Mouse (Mus musculus) lung, embryonic 14.5 days (tissue): ENCODE data around the gene Cd274. TPM values are rescaled to one million over a fixed set of nuclear protein-coding genes. Genes with fewer than 3 reads are reported as not detected.
"Not testable (repeated sequence)": the region's sequence is repeated elsewhere in the genome, so short reads cannot be mapped to it uniquely, and the experiment has no call there.

Experiments
- ATAC-seq: fragments of 200-750 bp; cut with Nextera tagmentation; 2 replicates; pipeline ENCODE4 v1.8.0; 2017; ENCODE audit warnings: mild to moderate bottlenecking, moderate TSS enrichment, moderate library complexity; ENCODE audit not compliant: insufficient read depth
- DNase-seq: peaks from one replicate; pipeline ENCODE4 v3.0.0-alpha.2; 2015
- H3K27ac ChIP-seq: fragments of 300-500 bp; sonication (generic); 2 replicates; pipeline ENCODE4 v1.5.1; 2014; ENCODE audit warnings: low read depth, mild to moderate bottlenecking, moderate library complexity
- H3K27me3 ChIP-seq: fragments of 300-500 bp; sonication (generic); 2 replicates; pipeline ENCODE4 v1.6.1; 2014; ENCODE audit warnings: low read length, control low read depth; ENCODE audit not compliant: insufficient read depth
- H3K36me3 ChIP-seq: fragments of 300-500 bp; sonication (generic); 2 replicates; pipeline ENCODE4 v1.6.1; 2014; ENCODE audit warnings: control low read depth; ENCODE audit not compliant: insufficient read depth
- H3K4me1 ChIP-seq: fragments of 300-500 bp; sonication (generic); 2 replicates; pipeline ENCODE4 v1.6.1; 2014; ENCODE audit warnings: antibody characterized with exemption, control low read depth; ENCODE audit not compliant: insufficient read depth
- H3K4me2 ChIP-seq: fragments of 300-500 bp; sonication (generic); 2 replicates; pipeline ENCODE4 v1.6.1; 2014; ENCODE audit warnings: mild to moderate bottlenecking
- H3K4me3 ChIP-seq: fragments of 300-500 bp; sonication (generic); 2 replicates; pipeline ENCODE4 v1.5.1; 2014; ENCODE audit warnings: low read depth, low read length
- H3K9ac ChIP-seq: fragments of 300-500 bp; sonication (generic); 2 replicates; pipeline ENCODE4 v1.6.1; 2014
- H3K9me3 ChIP-seq: fragments of 300-500 bp; sonication (generic); 2 replicates; pipeline ENCODE4 v1.6.1; 2016; ENCODE audit warnings: low read depth, low read length, control low read depth
- CTCF ChIP-seq: IDR thresholded peaks from 2 replicates; pipeline ENCODE4 v1.5.1; 2016; ENCODE audit warnings: antibody characterized with exemption, low read depth
- WGBS: fragments of 180-500 bp; shearing (Covaris S2); extraction: QIAGEN DNeasy Blood & Tissue Kit; methylation state at CpG from one replicate; pipeline ENCODE4 v1.1.7; 2014; 5-methylcytosine and 5-hydroxymethylcytosine counted together
- polyA plus RNA-seq: library from polyadenylated mRNA; unstranded; fragments of >200 nt; fragmentation: Nextera tagmentation; extraction: Ambion mirVana; gene quantifications from 2 replicates; pipeline ENCODE4 v1.2.1, GENCODE M21; 2014

Gene Cd274
- polyA plus RNA-seq, 1 experiment from 2014 or later, result 0.25 TPM

DNA sequence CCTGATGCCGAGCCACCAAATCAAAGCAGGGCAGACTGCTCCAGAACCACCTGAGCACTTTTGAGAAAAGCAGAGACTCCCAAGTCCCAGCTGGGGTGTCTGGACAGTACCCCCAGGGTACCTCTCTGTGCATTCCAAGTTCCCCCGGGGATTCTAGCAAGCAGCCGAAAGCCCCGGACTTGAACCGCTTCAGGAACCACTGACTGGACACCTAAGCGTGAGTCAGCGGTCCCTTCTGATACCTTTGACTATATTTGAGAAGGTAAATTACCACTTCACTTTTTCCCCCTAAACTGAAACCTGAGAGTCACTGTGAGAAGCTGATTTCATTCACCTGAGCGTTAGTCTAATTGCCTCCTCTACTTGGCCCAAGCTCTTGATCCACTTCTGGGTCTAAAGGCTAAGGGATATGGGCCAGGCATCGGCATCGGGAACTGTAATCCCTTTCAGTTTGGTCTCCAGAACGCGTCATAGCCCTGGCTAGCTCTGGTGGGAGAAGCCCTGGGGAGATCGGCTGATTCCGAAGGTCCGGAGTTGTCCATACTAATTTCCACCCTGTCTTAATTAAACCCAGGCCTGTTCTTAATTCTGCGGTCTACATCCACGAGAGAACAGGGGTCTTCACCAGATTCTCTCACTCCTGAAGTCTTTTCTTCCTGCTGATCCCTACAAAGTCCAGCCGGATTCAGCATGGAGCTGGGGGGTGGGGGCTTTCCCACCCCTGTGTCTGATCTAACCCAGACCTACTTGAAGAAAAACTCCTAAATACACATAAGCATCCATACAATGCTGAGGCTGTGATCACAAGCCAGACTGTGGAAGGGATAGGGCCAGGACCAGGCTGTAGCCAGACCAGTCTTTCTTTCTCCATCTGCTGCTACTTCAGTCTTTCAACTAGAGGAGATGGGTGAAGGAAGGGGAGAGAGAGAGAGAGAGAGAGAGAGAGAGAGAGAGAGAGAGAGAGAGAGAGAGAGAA is 39.1 kb downstream of the Cd274 start:
- 85% methylated on average over 18 of the region's 18 CpGs for WGBS
- Histone ChIP-seq H3K9me3 (no peaks in the 10 kb centered on the region), H3K27me3 (no peaks in the 10 kb centered on the region), H3K4me1 (0 out of 2 replicates have a peak, but pooled peaks cover 3% of the 10 kb centered on the region), H3K36me3 (no peaks in the 10 kb centered on the region), H3K4me2 (no peak overlapping the region), H3K4me3 (no peak overlapping the region), H3K27ac (no peak overlapping the region), H3K9ac (no peak overlapping the region)
- no peak for TF ChIP-seq CTCF
- ATAC-seq, result no peak
- DNase-seq, result no peak

DNA sequence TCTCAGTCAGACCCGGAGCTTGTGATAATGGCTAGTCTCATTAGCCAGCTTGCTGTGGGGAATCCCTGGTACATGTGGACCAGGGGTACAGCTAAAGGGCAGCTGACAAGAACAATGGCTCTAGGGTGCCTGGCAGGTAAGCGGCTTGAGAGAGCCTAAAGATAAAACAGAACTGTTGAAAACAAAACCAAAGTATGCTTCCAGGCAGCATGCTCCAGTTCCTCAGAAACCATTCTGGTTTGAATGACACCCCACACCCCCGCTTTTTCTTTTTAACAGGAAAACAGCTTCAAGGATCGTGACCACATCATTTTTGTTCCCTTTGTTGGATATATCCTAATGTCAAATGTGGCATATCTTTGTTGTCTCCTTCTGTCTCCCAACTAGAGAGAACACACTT is 43.4 kb downstream of the Cd274 start, which contains the start of gene Pdcd1lg2:
Gene Pdcd1lg2, plus strand, starts transcription at position 301 of the 400 bp plus-strand sequence.
- no peak for TF ChIP-seq CTCF
- Histone ChIP-seq H3K4me3 (no peak within 1 kb of the TSS), H3K4me2 (no peak within 1 kb of the TSS), H3K36me3 (no peaks in the 10 kb centered on the region), H3K4me1 (peaks cover 8% of the 10 kb centered on the region; the same call in 1 of the 2 replicates), H3K9ac (no peak within 1 kb of the TSS), H3K27ac (no peak within 1 kb of the TSS), H3K9me3 (no peaks in the 10 kb centered on the region), H3K27me3 (no peaks in the 10 kb centered on the region)
- ATAC-seq (no peak), DNase-seq (no peak)
- 89% methylated on average over 4 of the region's 4 CpGs for WGBS

DNA sequence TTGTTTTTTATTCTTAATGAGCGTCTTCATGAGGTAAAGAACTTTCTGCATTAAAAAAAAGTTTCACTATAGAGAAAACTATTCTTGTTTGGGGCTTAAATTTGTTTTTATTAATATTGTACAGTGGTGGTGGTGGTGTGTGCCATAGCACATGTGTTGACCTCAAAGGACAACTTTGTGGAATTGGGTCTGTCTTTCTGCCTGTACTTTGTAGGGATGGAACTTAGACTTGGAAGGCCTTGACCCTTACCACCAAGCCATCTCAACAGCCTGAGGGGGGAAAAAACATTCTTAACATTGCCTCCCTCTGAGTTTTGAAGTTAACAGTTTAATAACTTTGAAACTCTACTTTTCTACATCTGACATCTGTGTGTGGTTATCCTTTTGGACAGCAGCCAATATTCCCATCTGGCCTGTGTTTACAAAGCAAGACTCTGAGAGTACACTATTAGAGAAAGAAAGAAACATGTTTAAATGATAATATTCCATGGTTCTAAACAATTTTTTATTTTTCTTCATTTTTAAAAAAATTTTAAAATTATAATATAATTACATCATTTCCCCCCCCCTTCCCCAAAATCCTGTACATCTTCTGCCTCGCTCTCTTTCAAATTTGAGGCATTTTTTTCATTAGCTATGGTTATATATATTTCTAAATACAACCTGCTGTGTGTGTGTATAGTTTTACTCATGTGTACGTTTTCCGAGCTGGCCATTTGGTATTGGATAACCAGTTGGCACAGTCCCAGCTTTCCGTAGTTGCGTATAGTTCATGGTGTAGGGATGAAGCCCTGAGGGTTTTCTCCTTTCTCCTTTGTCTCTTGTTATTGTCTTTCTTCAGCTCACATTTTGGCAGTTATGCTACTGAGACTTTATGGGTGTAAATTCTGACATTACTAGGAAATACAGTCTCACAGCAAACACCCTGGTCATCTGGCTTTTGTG is 45.5 kb downstream of the Cd274 start:
- 43% methylated on average over 6 of the region's 6 CpGs for WGBS
- H3K36me3 ChIP-seq, result no peaks in the 10 kb centered on the region
- ATAC-seq, result peak; percentile 90; the same call in 1 of the 2 replicates

DNA sequence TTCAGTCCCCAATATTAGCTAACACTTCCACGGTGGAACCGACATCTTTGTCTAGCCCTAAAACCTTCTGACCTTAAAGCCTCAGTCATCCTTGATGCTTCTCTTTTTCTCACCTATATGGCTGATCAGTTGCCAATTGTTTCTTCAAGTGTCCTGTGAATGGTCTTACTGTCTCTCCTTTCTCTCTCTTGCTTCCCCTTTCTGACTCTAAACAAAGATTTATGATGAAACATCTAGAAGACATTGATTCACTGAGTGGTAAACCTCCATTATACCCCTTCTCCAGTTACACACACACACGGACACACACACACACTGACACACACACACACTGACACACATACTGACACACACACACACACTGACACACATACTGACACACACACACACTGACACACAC is 47.3 kb downstream of the Cd274 start:
- ATAC-seq (no peak), DNase-seq (no peak)
- Histone ChIP-seq H3K27me3 (no peaks in the 10 kb centered on the region), H3K36me3 (no peaks in the 10 kb centered on the region), H3K4me1 (peaks cover 5% of the 10 kb centered on the region), H3K9me3 (no peaks in the 10 kb centered on the region), H3K27ac (no peak overlapping the region), H3K4me3 (no peak overlapping the region), H3K9ac (no peak overlapping the region), H3K4me2 (no peak overlapping the region)
- 80% methylated on average over 3 of the region's 3 CpGs for whole genome bisulfite sequencing
- TF ChIP-seq CTCF, result no peak

More for the DNA sequence above, 45.5 kb downstream of the Cd274 start:
- peak overlapping the region; percentile 56 for H3K27ac ChIP-seq
- H3K4me2 ChIP-seq, result 0 out of 2 replicates have a peak overlapping the region, but pooled peaks have one; percentile 2
- no peak overlapping the region for H3K9ac ChIP-seq
- H3K27me3 ChIP-seq, result no peaks in the 10 kb centered on the region
- H3K9me3 ChIP-seq, result no peaks in the 10 kb centered on the region
- no peak for TF ChIP-seq CTCF
- peak; percentile 91 for DNase-seq
- H3K4me3 ChIP-seq, result no peak overlapping the region
- H3K4me1 ChIP-seq, result peaks cover 8% of the 10 kb centered on the region; the same call in 1 of the 2 replicates

DNA sequence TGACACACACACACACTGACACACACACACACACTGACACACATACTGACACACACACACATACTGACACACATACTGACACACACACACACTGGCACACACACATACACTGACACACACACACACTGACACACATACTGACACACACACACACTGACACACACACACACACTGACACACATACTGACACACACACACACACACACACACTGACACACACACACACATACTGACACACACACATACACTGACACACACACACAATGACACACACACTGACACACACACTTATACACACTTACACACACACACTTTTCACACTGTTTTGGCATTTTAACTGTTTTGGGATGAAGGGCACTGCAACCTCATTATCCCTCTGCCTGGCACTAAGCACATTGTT is 47.7 kb downstream of the Cd274 start:
- not testable (repeated sequence) for H3K27ac ChIP-seq, H3K9ac ChIP-seq, ATAC-seq, DNase-seq, H3K9me3 ChIP-seq, H3K4me3 ChIP-seq, H3K4me2 ChIP-seq, H3K36me3 ChIP-seq, H3K4me1 ChIP-seq, H3K27me3 ChIP-seq

DNA sequence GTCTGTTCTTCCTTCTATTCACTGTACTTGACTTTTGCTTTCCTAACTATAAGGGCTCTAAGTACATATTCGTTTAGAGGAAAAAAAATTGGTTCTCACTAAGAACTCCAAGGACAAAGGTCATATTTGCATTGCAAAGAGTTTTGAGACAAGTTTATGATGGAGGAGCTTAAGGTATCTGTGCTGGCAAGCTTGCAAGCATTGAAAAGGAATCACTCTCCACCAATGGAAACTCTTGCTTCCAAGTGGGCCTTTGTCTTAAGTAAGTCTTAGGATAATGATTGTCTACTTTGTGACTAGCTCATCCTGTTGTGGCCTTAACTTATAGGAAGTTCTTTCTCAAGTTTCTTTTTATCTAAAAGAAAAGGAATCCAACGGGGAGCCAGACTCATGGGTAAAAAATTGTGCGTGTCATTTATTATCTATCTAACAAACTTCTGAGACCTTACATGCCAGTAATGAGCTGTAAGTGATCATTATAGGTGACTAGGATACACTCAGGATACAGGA is 49.2 kb downstream of the Cd274 start:
- no peaks in the 10 kb centered on the region for H3K36me3 ChIP-seq
- no peak overlapping the region for H3K4me3 ChIP-seq
- no peak overlapping the region for H3K27ac ChIP-seq
- no peaks in the 10 kb centered on the region for H3K27me3 ChIP-seq
- H3K9ac ChIP-seq, result no peak overlapping the region
- no peak for TF ChIP-seq CTCF
- no peak for ATAC-seq
- H3K4me2 ChIP-seq, result no peak overlapping the region
- 41% methylated on average over 3 of the region's 3 CpGs for WGBS
- no peak for DNase-seq
- no peaks in the 10 kb centered on the region for H3K9me3 ChIP-seq
- H3K4me1 ChIP-seq, result peaks cover 5% of the 10 kb centered on the region
